Mouse (Mus musculus) stomach, embryonic 16.5 days (tissue): ENCODE results near the gene Cdc123. TPM values are rescaled to one million over a fixed set of nuclear protein-coding genes. Genes with fewer than 3 reads are reported as not detected.
A peak's percentile ranks its signal among the peaks of the same experiment; 100 is the strongest.

Experiments used
- ATAC-seq: fragments of 200-750 bp; cut with Nextera tagmentation; 2 replicates; pipeline ENCODE4 v1.8.0; 2017; ENCODE audit warnings: moderate number of reproducible peaks, moderate TSS enrichment; ENCODE audit not compliant: insufficient read depth, low FRiP score
- H3K27ac ChIP-seq: fragments of 300-500 bp; sonication (generic); 2 replicates; pipeline ENCODE4 v1.5.1; 2014; ENCODE audit warnings: low read length
- H3K27me3 ChIP-seq: fragments of 300-500 bp; sonication (generic); 2 replicates; pipeline ENCODE4 v1.6.1; 2014; ENCODE audit warnings: low read length, control low read depth, mixed read lengths; ENCODE audit not compliant: control insufficient read depth, insufficient read depth
- H3K36me3 ChIP-seq: fragments of 300-500 bp; sonication (generic); 2 replicates; pipeline ENCODE4 v1.6.1; 2014; ENCODE audit warnings: low read length; ENCODE audit not compliant: control insufficient read depth, insufficient read depth
- H3K4me1 ChIP-seq: fragments of 300-500 bp; sonication (generic); 2 replicates; pipeline ENCODE4 v1.6.1; 2014; ENCODE audit warnings: low read length, control low read depth, mixed read lengths; ENCODE audit not compliant: control insufficient read depth, insufficient read depth
- H3K4me2 ChIP-seq: fragments of 300-500 bp; sonication (generic); 2 replicates; pipeline ENCODE4 v1.6.1; 2014; ENCODE audit warnings: low read depth, low read length, mixed read lengths
- H3K4me3 ChIP-seq: fragments of 300-500 bp; sonication (generic); replicated peaks from 2 replicates; pipeline ENCODE4 v1.5.1; 2014; ENCODE audit warnings: mild to moderate bottlenecking, low read length
- H3K9ac ChIP-seq: fragments of 300-500 bp; sonication (generic); 2 replicates; pipeline ENCODE4 v1.6.1; 2014; ENCODE audit warnings: low read length
- H3K9me3 ChIP-seq: fragments of 300-500 bp; sonication (generic); replicated peaks from 2 replicates; pipeline ENCODE4 v1.6.1; 2016; ENCODE audit warnings: low read length, control low read depth; ENCODE audit not compliant: control insufficient read depth
- whole genome bisulfite sequencing: fragments of 180-500 bp; shearing (Covaris S2); extraction: QIAGEN DNeasy Blood & Tissue Kit; methylation state at CpG from one replicate; pipeline ENCODE4 v1.1.7; 2014; 5-methylcytosine and 5-hydroxymethylcytosine counted together
- polyA plus RNA-seq: library from polyadenylated mRNA; unstranded; fragments of >200 nt; fragmentation: Nextera tagmentation; extraction: Ambion mirVana; gene quantifications from 2 replicates; pipeline ENCODE4 v1.2.1, GENCODE M21; 2015

Cdc123 gene
- polyA plus RNA-seq, 1 experiment from 2014 or later: 278 TPM

DNA sequence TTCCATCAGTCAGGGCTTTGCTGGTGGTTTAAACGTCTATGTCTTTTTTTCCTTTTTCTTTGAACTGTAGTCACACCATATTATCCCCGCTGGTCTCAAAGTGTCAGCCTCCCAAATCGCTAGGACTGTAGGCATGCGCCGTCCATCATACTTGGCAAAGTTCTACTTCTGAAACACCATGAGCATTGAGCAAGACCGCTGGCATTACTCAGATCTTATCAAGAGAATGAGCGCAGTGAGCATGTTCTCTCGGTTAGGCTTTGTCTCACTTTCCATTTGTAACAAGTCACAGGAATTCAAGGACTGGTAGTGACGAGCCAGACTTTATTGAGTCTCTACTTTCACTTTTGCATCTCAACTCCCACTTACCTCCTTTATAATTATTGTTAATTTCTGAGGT is 6.2 kb upstream of the Cdc123 start:
- WGBS: 91% methylated on average over 9 of the region's 9 CpGs
- Histone ChIP-seq H3K4me3 (no peak overlapping the region), H3K4me2 (no peak overlapping the region), H3K27me3 (no peaks in the 10 kb centered on the region), H3K36me3 (0 out of 2 replicates have a peak, but pooled peaks cover 2% of the 10 kb centered on the region), H3K27ac (no peak overlapping the region), H3K4me1 (peaks cover 15% of the 10 kb centered on the region), H3K9ac (no peak overlapping the region), H3K9me3 (no peaks in the 10 kb centered on the region)
- no peak for ATAC-seq

DNA sequence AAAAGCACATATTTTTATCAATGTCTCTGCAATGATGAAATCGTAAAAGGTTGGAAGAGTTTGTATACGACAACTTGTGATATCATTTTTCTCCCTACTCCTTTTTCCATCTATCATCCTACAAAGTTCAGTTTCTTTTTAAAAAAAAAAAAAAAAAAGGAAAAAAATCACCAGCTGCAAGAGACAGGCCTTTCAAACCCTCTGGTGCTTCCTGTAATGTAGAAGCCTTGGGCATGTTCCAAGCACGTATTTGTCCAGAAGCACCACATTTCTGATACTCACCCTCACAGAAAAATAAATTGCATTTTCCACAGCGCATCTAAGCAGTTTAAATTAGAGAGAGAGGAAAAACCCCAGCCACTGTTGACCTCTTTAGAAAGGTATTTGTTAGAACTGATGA is 862 bp upstream of the Cdc123 start:
- Histone ChIP-seq H3K4me1 (peaks cover 12% of the 10 kb centered on the region), H3K27ac (peak overlapping the region; percentile 83; the same call in 1 of the 2 replicates), H3K27me3 (no peaks in the 10 kb centered on the region), H3K9me3 (no peaks in the 10 kb centered on the region), H3K4me3 (peak overlapping the region; percentile 74), H3K4me2 (peak overlapping the region; percentile 64), H3K36me3 (peaks cover 7% of the 10 kb centered on the region), H3K9ac (peak overlapping the region; percentile 94)
- no peak for ATAC-seq
- 16% methylated on average over 4 of the region's 4 CpGs for WGBS

DNA sequence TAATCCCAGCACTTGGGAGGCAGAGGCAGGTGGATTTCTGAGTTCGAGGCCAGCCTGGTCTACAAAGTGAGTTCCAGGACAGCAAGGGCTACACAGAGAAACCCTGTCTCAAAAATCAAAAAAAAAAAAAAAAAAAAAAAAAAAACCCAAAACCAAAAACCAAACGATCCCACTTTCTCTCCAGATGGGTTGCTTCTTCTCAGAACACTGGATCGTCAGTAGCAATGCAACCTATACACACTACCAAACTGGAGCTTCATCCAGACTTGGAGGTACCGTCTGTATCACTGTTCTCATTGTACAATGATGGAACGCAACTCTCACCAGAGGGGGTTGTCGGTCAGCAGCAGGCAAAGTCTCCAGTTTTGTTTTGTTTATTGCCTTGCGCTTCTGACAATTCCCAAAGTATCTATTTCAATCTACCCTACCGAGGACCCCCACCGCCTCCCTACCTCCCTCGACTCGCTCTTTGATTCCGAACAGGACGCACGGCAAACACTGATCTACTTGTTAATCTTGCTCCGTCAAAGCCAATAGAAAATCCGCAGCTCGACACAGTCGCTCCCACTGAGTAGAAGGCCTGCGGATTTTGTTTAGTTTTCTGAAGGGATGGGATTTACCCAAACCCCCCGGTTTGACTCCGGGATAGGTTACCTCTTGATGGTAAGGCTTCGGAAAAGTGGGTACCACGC is 637 bp downstream of the Cdc123 start:
- WGBS: 4% methylated on average over 23 of the region's 23 CpGs
- H3K4me1 ChIP-seq: peaks cover 12% of the 10 kb centered on the region
- peak overlapping the region; percentile 74 for H3K4me3 ChIP-seq
- H3K27ac ChIP-seq: peak overlapping the region; percentile 83
- peak; percentile 33 for ATAC-seq
- peak overlapping the region; percentile 94 for H3K9ac ChIP-seq
- H3K36me3 ChIP-seq: peaks cover 22% of the 10 kb centered on the region
- H3K9me3 ChIP-seq: no peaks in the 10 kb centered on the region
- no peaks in the 10 kb centered on the region for H3K27me3 ChIP-seq
- H3K4me2 ChIP-seq: peak overlapping the region; percentile 68

DNA sequence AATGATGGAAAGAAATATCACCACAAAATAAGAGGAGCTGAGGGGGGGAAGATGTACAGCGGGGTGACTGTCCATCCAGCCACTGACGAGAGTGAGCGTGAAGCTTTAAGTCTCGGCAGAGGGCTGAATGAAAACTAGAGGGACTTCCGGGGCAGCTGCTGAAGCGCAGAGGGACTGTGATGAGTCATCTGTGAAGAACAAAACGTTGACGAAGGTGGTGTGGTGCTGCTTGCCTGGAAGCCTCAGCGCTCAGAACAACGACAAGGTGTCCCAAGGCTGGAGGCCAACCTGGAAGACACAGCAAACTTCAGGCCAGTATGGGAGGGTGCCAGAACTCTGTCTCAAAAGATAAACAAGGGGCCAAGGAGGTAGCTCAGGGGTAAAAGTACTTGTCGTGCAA is 4.1 kb downstream of the Cdc123 start:
- 94% methylated on average over 11 of the region's 11 CpGs for WGBS

DNA sequence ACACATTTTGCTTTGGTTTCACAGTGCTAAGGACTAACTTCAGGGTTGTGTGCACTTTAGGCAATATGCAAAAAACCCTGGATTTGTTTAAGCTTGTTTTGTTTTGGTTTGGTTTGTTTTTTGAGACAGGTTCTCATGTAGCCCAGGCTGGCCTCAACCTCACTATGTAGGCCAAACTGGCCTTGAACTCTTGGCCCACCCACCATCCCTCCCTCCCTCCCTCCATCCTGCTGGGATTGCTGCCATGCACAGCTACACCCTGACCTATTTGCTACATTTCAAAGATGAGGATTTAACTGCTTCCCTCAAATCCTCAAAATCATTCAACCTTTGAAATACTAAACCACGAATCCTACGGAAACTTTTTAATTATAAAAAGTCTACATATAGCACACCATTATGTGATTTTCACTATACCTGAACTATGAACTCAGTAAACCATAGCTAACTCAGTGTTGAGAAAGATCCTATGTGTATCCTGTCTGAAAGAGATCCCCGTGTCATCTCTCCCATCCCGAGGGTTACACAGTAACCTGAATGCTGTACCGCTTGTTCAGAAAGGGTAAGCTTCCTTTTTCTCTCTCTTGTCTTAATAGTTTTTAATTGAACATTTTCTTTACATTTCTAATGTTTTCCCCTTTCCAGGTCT is 19.6 kb downstream of the Cdc123 start:
- no peak for ATAC-seq
- WGBS: 94% methylated on average over 5 of the region's 5 CpGs
- Histone ChIP-seq H3K4me3 (no peak overlapping the region), H3K9ac (no peak overlapping the region), H3K36me3 (peaks cover 15% of the 10 kb centered on the region; the same call in 1 of the 2 replicates), H3K27me3 (no peaks in the 10 kb centered on the region), H3K4me2 (no peak overlapping the region), H3K9me3 (no peaks in the 10 kb centered on the region), H3K27ac (no peak overlapping the region), H3K4me1 (no peaks in the 10 kb centered on the region)

More for the DNA sequence above, 4.1 kb downstream of the Cdc123 start:
- no peak for ATAC-seq
- Histone ChIP-seq H3K4me3 (no peak overlapping the region), H3K27me3 (no peaks in the 10 kb centered on the region), H3K4me2 (no peak overlapping the region), H3K36me3 (peaks cover 28% of the 10 kb centered on the region), H3K9me3 (no peaks in the 10 kb centered on the region), H3K27ac (no peak overlapping the region), H3K9ac (no peak overlapping the region), H3K4me1 (peaks cover 2% of the 10 kb centered on the region; the same call in 1 of the 2 replicates)

DNA sequence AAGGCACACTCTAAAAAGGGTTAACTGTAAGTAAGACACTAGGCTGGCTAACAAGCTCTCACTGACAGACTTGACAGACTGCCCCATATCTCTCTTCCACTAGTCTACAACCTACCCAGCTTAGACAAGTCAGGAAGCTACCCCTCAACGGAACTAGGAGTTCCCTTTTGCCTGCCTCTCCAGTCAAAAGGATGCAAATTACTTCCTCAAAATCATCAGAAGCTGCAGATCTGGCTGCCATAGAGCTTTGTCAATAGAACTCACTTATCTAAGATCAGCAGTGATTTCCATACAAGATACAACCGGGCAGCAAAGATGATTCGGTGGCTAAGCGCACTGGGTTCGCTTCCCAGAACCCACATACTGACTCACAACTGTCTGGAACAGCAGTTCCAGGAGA is 20.3 kb downstream of the Cdc123 start:
- Histone ChIP-seq H3K36me3 (peaks cover 15% of the 10 kb centered on the region; the same call in 1 of the 2 replicates), H3K4me1 (no peaks in the 10 kb centered on the region)

DNA sequence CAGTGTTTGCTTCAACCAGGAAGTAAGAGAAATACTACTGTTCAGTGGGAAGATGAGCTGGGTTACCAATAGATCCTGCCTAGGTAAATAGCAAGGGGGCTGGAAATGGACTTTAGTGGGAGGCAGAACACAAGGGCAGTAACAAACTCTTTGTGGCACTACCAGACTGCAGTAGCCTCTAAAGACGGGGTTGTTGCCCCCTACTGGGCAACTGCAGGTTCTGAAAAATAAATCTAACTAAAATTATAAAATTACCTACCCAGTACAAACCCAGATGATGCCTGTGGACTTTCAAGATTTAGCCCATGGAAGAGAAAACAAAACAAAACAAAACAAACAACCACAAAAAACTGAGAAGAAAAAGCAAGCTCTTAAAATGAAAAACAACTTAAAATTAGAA is 20.8 kb downstream of the Cdc123 start:
- 13% methylated on average over 1 of the region's 1 CpGs for WGBS
- ATAC-seq: no peak
- H3K4me3 ChIP-seq: no peak overlapping the region

More for the DNA sequence above, 20.3 kb downstream of the Cdc123 start:
- Histone ChIP-seq H3K9ac (no peak overlapping the region), H3K9me3 (no peaks in the 10 kb centered on the region), H3K27ac (no peak overlapping the region), H3K4me2 (no peak overlapping the region), H3K4me3 (no peak overlapping the region), H3K27me3 (no peaks in the 10 kb centered on the region)
- 73% methylated on average over 5 of the region's 5 CpGs for WGBS
- no peak for ATAC-seq

DNA sequence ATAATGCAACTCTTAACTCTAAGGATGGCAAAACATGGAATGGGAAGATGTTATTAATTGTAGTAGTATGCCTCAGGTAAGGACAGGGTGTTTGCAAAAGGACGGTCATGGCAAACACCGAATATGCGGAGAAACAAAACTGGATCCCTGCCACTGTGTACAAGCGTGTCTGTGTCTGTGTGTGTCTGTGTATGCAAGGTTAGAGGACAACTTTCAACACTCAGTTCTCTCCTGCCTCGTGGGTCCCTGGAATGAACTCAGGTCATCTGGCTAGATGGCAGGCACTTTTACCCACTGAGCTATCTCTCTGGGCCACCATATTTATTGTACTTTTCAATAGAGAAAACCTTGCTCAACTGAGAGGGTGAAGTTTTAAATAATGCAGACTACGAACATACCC is 22.5 kb downstream of the Cdc123 start:
- ATAC-seq: no peak
- no peak overlapping the region for H3K27ac ChIP-seq
- peaks cover 20% of the 10 kb centered on the region; the same call in 1 of the 2 replicates for H3K36me3 ChIP-seq

More for the DNA sequence above, 20.8 kb downstream of the Cdc123 start:
- H3K27me3 ChIP-seq: no peaks in the 10 kb centered on the region
- H3K4me1 ChIP-seq: no peaks in the 10 kb centered on the region
- H3K36me3 ChIP-seq: peaks cover 17% of the 10 kb centered on the region; the same call in 1 of the 2 replicates
- no peak overlapping the region for H3K9ac ChIP-seq
- no peak overlapping the region for H3K27ac ChIP-seq
- no peak overlapping the region for H3K4me2 ChIP-seq
- H3K9me3 ChIP-seq: no peaks in the 10 kb centered on the region

DNA sequence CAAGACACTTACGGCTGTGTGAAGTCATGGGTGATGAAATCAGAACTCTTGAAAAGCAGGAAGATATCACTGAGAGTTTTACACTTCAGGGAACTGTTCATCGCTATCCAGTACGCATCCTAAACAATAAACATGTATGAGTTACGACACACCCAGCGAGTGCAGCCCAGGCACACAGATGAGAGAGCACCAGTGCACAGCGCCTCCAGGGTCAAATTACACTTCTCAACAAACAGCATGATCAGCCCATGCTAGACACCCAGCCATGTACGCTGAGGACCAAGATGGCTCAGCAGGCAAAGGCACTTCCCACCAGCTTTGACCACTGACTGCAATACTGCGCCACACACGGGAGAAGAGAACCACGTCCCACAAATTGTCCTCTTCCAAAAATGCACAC is 23.7 kb downstream of the Cdc123 start:
- Histone ChIP-seq H3K9me3 (no peaks in the 10 kb centered on the region), H3K4me1 (no peaks in the 10 kb centered on the region), H3K4me3 (no peak overlapping the region), H3K4me2 (no peak overlapping the region), H3K9ac (no peak overlapping the region), H3K27me3 (no peaks in the 10 kb centered on the region), H3K27ac (no peak overlapping the region), H3K36me3 (peaks cover 17% of the 10 kb centered on the region; the same call in 1 of the 2 replicates)
- no peak for ATAC-seq
- 89% methylated on average over 10 of the region's 10 CpGs for WGBS

More for the DNA sequence above, 22.5 kb downstream of the Cdc123 start:
- Histone ChIP-seq H3K9ac (no peak overlapping the region), H3K4me2 (no peak overlapping the region), H3K4me3 (no peak overlapping the region), H3K27me3 (no peaks in the 10 kb centered on the region), H3K9me3 (no peaks in the 10 kb centered on the region), H3K4me1 (no peaks in the 10 kb centered on the region)
- WGBS: 91% methylated on average over 6 of the region's 6 CpGs
